Mouse (Mus musculus) heart, embryonic 15.5 days (tissue): Measurements from ENCODE around the gene Tppp2. TPM values are rescaled to one million over a fixed set of nuclear protein-coding genes. Genes with fewer than 3 reads are reported as not detected.
A peak's percentile ranks its signal among the peaks of the same experiment; 100 is the strongest.

ENCODE experiments used
- ATAC-seq: fragments of 200-750 bp; cut with Nextera tagmentation; replicated peaks from 2 replicates; pipeline ENCODE4 v1.8.0; 2017; ENCODE audit warnings: low read depth, moderate TSS enrichment; ENCODE audit not compliant: insufficient number of reproducible peaks, insufficient read depth, low FRiP score
- H3K27ac ChIP-seq: fragments of 300-500 bp; sonication (generic); 2 replicates; pipeline ENCODE4 v1.5.1; 2015; ENCODE audit warnings: mild to moderate bottlenecking, inconsistent platforms
- H3K27me3 ChIP-seq: fragments of 300-500 bp; sonication (generic); 2 replicates; pipeline ENCODE4 v1.6.1; 2015; ENCODE audit warnings: inconsistent platforms
- H3K36me3 ChIP-seq: fragments of 300-500 bp; sonication (generic); 2 replicates; pipeline ENCODE4 v1.6.1; 2015; ENCODE audit warnings: mild to moderate bottlenecking, inconsistent platforms
- H3K4me1 ChIP-seq: fragments of 300-500 bp; sonication (generic); replicated peaks from 2 replicates; pipeline ENCODE4 v1.6.1; 2015; ENCODE audit warnings: inconsistent platforms
- H3K4me2 ChIP-seq: fragments of 300-500 bp; sonication (generic); 2 replicates; pipeline ENCODE4 v1.6.1; 2015; ENCODE audit warnings: inconsistent platforms, mild to moderate bottlenecking, moderate library complexity
- H3K4me3 ChIP-seq: fragments of 300-500 bp; sonication (generic); 2 replicates; pipeline ENCODE4 v1.5.1; 2015; ENCODE audit warnings: mild to moderate bottlenecking, inconsistent platforms
- H3K9ac ChIP-seq: fragments of 300-500 bp; sonication (generic); 2 replicates; pipeline ENCODE4 v1.6.1; 2015; ENCODE audit warnings: mild to moderate bottlenecking, inconsistent platforms
- H3K9me3 ChIP-seq: fragments of 300-500 bp; sonication (generic); replicated peaks from 2 replicates; pipeline ENCODE4 v1.6.1; 2016; ENCODE audit warnings: inconsistent platforms
- WGBS: fragments of 180-500 bp; shearing (Covaris S2); methylation state at CpG from one replicate; pipeline ENCODE4 v1.1.7; 2015; ENCODE audit warnings: mixed read lengths; 5-methylcytosine and 5-hydroxymethylcytosine counted together
- polyA plus RNA-seq: library from polyadenylated mRNA; unstranded; fragments of >200 nt; fragmentation: Nextera tagmentation; extraction: Ambion mirVana; gene quantifications from 2 replicates; pipeline ENCODE4 v1.2.1, GENCODE M21; 2015

The Tppp2 gene
- polyA plus RNA-seq, 1 experiment from 2014 or later, result not detected

GRCm38 (mm10) chr14:51912391-51913061 is 5.7 kb upstream of the Tppp2 start:
- peak overlapping the region; percentile 95 for H3K27ac ChIP-seq
- H3K36me3 ChIP-seq, result peaks cover 27% of the 10 kb centered on the region
- H3K4me1 ChIP-seq, result peaks cover 23% of the 10 kb centered on the region
- peak overlapping the region; percentile 66 for H3K4me3 ChIP-seq
- peak overlapping the region; percentile 92 for H3K4me2 ChIP-seq
- peak overlapping the region; percentile 74 for H3K9ac ChIP-seq
- no peaks in the 10 kb centered on the region for H3K27me3 ChIP-seq
- no peaks in the 10 kb centered on the region for H3K9me3 ChIP-seq
- no peak for ATAC-seq
- WGBS, result 10% methylated on average over 14 of the region's 14 CpGs

GRCm38 (mm10) chr14:51913062-51913959 is 4.9 kb upstream of the Tppp2 start:
- ATAC-seq, result peak; percentile 89
- no peaks in the 10 kb centered on the region for H3K27me3 ChIP-seq
- peaks cover 22% of the 10 kb centered on the region for H3K36me3 ChIP-seq
- peak overlapping the region; percentile 95 for H3K27ac ChIP-seq
- peak overlapping the region; percentile 66 for H3K4me3 ChIP-seq
- no peaks in the 10 kb centered on the region for H3K9me3 ChIP-seq
- peak overlapping the region; percentile 92 for H3K4me2 ChIP-seq
- under 1% methylated on average over 58 of the region's 58 CpGs for WGBS
- peaks cover 21% of the 10 kb centered on the region for H3K4me1 ChIP-seq
- peak overlapping the region; percentile 74 for H3K9ac ChIP-seq

- Histone ChIP-seq H3K36me3 (peaks cover 15% of the 10 kb centered on the region; the same call in 1 of the 2 replicates), H3K9ac (peak within 1 kb of the TSS; percentile 74), H3K4me3 (peak within 1 kb of the TSS; percentile 66), H3K4me2 (peak within 1 kb of the TSS; percentile 92), H3K27me3 (no peaks in the 10 kb centered on the region), H3K4me1 (peaks cover 21% of the 10 kb centered on the region), H3K9me3 (no peaks in the 10 kb centered on the region), H3K27ac (peak within 1 kb of the TSS; percentile 95)
- 5% methylated on average over 21 of the region's 23 CpGs for WGBS
- peak; percentile 75 for ATAC-seq
Measured at GRCm38 (mm10) chr14:51913960-51914762, 4.1 kb upstream of the Tppp2 start, which contains the start of gene Ndrg2. TSS of gene Ndrg2 (minus strand) at chr14:51914158.

- H3K9ac ChIP-seq, result no peak overlapping the region
- H3K4me1 ChIP-seq, result peaks cover 21% of the 10 kb centered on the region
- H3K36me3 ChIP-seq, result peaks cover 10% of the 10 kb centered on the region; the same call in 1 of the 2 replicates
- H3K27me3 ChIP-seq, result no peaks in the 10 kb centered on the region
- no peaks in the 10 kb centered on the region for H3K9me3 ChIP-seq
- peak; percentile 15; the same call in 1 of the 2 replicates for ATAC-seq
- WGBS, result 18% methylated on average over 3 of the region's 3 CpGs
- peak overlapping the region; percentile 92; the same call in 1 of the 2 replicates for H3K4me2 ChIP-seq
- H3K4me3 ChIP-seq, result no peak overlapping the region
- peak overlapping the region; percentile 95 for H3K27ac ChIP-seq
Measured at GRCm38 (mm10) chr14:51915030-51915429, 3.2 kb upstream of the Tppp2 start.

- H3K4me2 ChIP-seq, result no peak overlapping the region
- WGBS, result 76% methylated on average over 4 of the region's 4 CpGs
- ATAC-seq, result no peak
- no peak overlapping the region for H3K9ac ChIP-seq
- H3K27me3 ChIP-seq, result no peaks in the 10 kb centered on the region
- peaks cover 24% of the 10 kb centered on the region for H3K4me1 ChIP-seq
- H3K36me3 ChIP-seq, result no peaks in the 10 kb centered on the region
- H3K9me3 ChIP-seq, result no peaks in the 10 kb centered on the region
- H3K4me3 ChIP-seq, result no peak overlapping the region
- no peak overlapping the region for H3K27ac ChIP-seq
Measured at GRCm38 (mm10) chr14:51916539-51916938, 1.7 kb upstream of the Tppp2 start.

- H3K9ac ChIP-seq, result no peak overlapping the region
- H3K4me1 ChIP-seq, result peaks cover 37% of the 10 kb centered on the region
- no peak overlapping the region for H3K4me2 ChIP-seq
- H3K36me3 ChIP-seq, result no peaks in the 10 kb centered on the region
- no peak overlapping the region for H3K4me3 ChIP-seq
- no peak overlapping the region for H3K27ac ChIP-seq
- no peaks in the 10 kb centered on the region for H3K27me3 ChIP-seq
- 82% methylated on average over 4 of the region's 4 CpGs for WGBS
- ATAC-seq, result no peak
- H3K9me3 ChIP-seq, result no peaks in the 10 kb centered on the region
Measured at GRCm38 (mm10) chr14:51918966-51919365, 741 bp downstream of the Tppp2 start.

GRCm38 (mm10) chr14:51921759-51922570 is 3.7 kb downstream of the Tppp2 start:
- H3K4me3 ChIP-seq, result no peak overlapping the region
- peak overlapping the region; percentile 32 for H3K27ac ChIP-seq
- no peak overlapping the region for H3K4me2 ChIP-seq
- H3K4me1 ChIP-seq, result peaks cover 22% of the 10 kb centered on the region
- H3K9me3 ChIP-seq, result no peaks in the 10 kb centered on the region
- 50% methylated on average over 16 of the region's 16 CpGs for WGBS
- H3K27me3 ChIP-seq, result no peaks in the 10 kb centered on the region
- no peaks in the 10 kb centered on the region for H3K36me3 ChIP-seq
- no peak overlapping the region for H3K9ac ChIP-seq
- peak; percentile 77 for ATAC-seq

- Histone ChIP-seq H3K27me3 (no peaks in the 10 kb centered on the region), H3K9me3 (no peaks in the 10 kb centered on the region), H3K27ac (peak within 1 kb of the TSS; percentile 32), H3K4me2 (no peak within 1 kb of the TSS), H3K4me1 (peaks cover 22% of the 10 kb centered on the region), H3K9ac (no peak within 1 kb of the TSS), H3K36me3 (no peaks in the 10 kb centered on the region), H3K4me3 (no peak within 1 kb of the TSS)
- ATAC-seq, result no peak
- 86% methylated on average over 7 of the region's 7 CpGs for WGBS
Measured at GRCm38 (mm10) chr14:51922571-51922865, 4.3 kb downstream of the Tppp2 start, which contains the start of gene Rnase13. TSS of gene Rnase13 (minus strand) at chr14:51922773.

- Histone ChIP-seq H3K27ac (no peak overlapping the region), H3K4me2 (no peak overlapping the region), H3K4me3 (no peak overlapping the region), H3K4me1 (peaks cover 22% of the 10 kb centered on the region), H3K9me3 (no peaks in the 10 kb centered on the region), H3K27me3 (no peaks in the 10 kb centered on the region), H3K9ac (no peak overlapping the region), H3K36me3 (no peaks in the 10 kb centered on the region)
- no peak for ATAC-seq
- 87% methylated on average over 2 of the region's 2 CpGs for WGBS
Measured at GRCm38 (mm10) chr14:51922910-51923309, 4.7 kb downstream of the Tppp2 start.

GRCm38 (mm10) chr14:51923492-51923891 is 5.3 kb downstream of the Tppp2 start:
- Histone ChIP-seq H3K4me1 (peaks cover 22% of the 10 kb centered on the region), H3K4me3 (no peak overlapping the region), H3K9ac (no peak overlapping the region), H3K27ac (no peak overlapping the region), H3K9me3 (no peaks in the 10 kb centered on the region), H3K36me3 (no peaks in the 10 kb centered on the region), H3K4me2 (no peak overlapping the region), H3K27me3 (no peaks in the 10 kb centered on the region)
- WGBS, result 65% methylated on average over 4 of the region's 4 CpGs
- ATAC-seq, result no peak
